Mouse (Mus musculus): ENCODE results near the gene Syt16. TPM values are rescaled to one million over a fixed set of nuclear protein-coding genes. Genes with fewer than 3 reads are reported as not detected.

Syt16 gene
- 0.01 TPM for polyA plus RNA-seq (2012; fragmentation: generic; extraction: Trizol)
- long read RNA-seq, experiment 1: 0 reads
- long read RNA-seq, experiment 2: 0 reads

GRCm38 (mm10) chr12:73997297-73998127, at the start of gene Syt16:
Gene Syt16, plus strand, starts transcription at chr12:73997661.
- no peak within 1 kb of the TSS for H3ac ChIP-seq (ENCODE audit: control insufficient read depth, insufficient read length, low read depth)
- H3K36me3 ChIP-seq (ENCODE audit: control insufficient read depth, insufficient read depth): no peaks in the 10 kb centered on the region
- no peaks in the 10 kb centered on the region for H3K79me3 ChIP-seq (ENCODE audit: low read depth)
- no peak within 1 kb of the TSS for H3K4me3 ChIP-seq (ENCODE audit: insufficient read depth, poor library complexity, severe bottlenecking)
- peaks cover 30% of the 10 kb centered on the region for H3K27me3 ChIP-seq (ENCODE audit: control insufficient read depth, insufficient read depth, insufficient read length)
- no peaks in the 10 kb centered on the region for H3K79me2 ChIP-seq (ENCODE audit: control insufficient read depth, insufficient read depth)
- TF ChIP-seq CEBPB (IDR thresholded peaks at IDR 0.05; ENCODE audit: low read depth): no peak
- no peak for TF ChIP-seq FOSL1 (IDR thresholded peaks at IDR 0.05; ENCODE audit: insufficient read depth, low read length, poor library complexity, severe bottlenecking)
- TF ChIP-seq USF1 (IDR thresholded peaks at IDR 0.05; ENCODE audit: low read depth): no peak
- TF ChIP-seq CTCF (IDR thresholded peaks at IDR 0.05; ENCODE audit: control insufficient read depth, insufficient read depth, insufficient read length): no peak
- no peak for TF ChIP-seq MYOG (IDR thresholded peaks at IDR 0.05; ENCODE audit: control insufficient read depth, extremely low read depth, insufficient read length)
- TF ChIP-seq MYOD1 (IDR thresholded peaks at IDR 0.05; ENCODE audit: control insufficient read depth, insufficient read length, low read depth): no peak
- no peak for TF ChIP-seq MAX (IDR thresholded peaks at IDR 0.05)

DNA sequence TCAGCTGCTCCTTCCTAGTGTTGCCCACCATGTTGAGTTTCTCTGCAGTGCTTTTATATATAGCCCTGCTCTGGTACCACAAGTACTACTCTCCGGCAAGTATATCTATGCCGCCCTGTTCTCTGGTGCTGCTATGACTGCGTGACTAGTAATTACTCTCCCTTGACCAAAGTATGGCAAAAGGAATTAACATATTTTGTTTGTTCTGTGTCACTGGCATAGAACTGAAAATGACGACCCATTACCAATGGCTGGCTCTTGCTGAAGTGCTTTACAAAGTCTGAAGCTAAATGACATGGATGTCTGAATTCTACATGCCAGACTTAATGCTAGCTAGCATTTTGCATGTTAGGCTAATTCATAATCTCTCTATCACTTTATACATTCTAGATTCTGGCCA, 49.0 kb upstream of the Syt16 start:
- Histone ChIP-seq H3K79me3 (ENCODE audit: low read depth) (no peaks in the 10 kb centered on the region), H3K4me3 (ENCODE audit: insufficient read depth, poor library complexity, severe bottlenecking) (no peak overlapping the region), H3ac (ENCODE audit: control insufficient read depth, insufficient read length, low read depth) (no peak overlapping the region), H3K79me2 (ENCODE audit: control insufficient read depth, insufficient read depth) (no peaks in the 10 kb centered on the region), H3K27me3 (ENCODE audit: control insufficient read depth, insufficient read depth, insufficient read length) (no peaks in the 10 kb centered on the region), H3K36me3 (ENCODE audit: control insufficient read depth, insufficient read depth) (peaks cover 39% of the 10 kb centered on the region)
- TF ChIP-seq CEBPB (IDR thresholded peaks at IDR 0.05; ENCODE audit: low read depth) (no peak), FOSL1 (IDR thresholded peaks at IDR 0.05; ENCODE audit: insufficient read depth, low read length, poor library complexity, severe bottlenecking) (no peak), CTCF (IDR thresholded peaks at IDR 0.05; ENCODE audit: control insufficient read depth, insufficient read depth, insufficient read length) (no peak), USF1 (IDR thresholded peaks at IDR 0.05; ENCODE audit: low read depth) (no peak), MYOG (IDR thresholded peaks at IDR 0.05; ENCODE audit: control insufficient read depth, extremely low read depth, insufficient read length) (no peak), MYOD1 (IDR thresholded peaks at IDR 0.05; ENCODE audit: control insufficient read depth, insufficient read length, low read depth) (no peak)

GRCm38 (mm10) chr12:73949318-73950058, 48.0 kb upstream of the Syt16 start:
- TF ChIP-seq MYOD1 (IDR thresholded peaks at IDR 0.05; ENCODE audit: control insufficient read depth, insufficient read length, low read depth) (no peak), USF1 (IDR thresholded peaks at IDR 0.05; ENCODE audit: low read depth) (no peak), MAX (IDR thresholded peaks at IDR 0.05) (no peak), FOSL1 (IDR thresholded peaks at IDR 0.05; ENCODE audit: insufficient read depth, low read length, poor library complexity, severe bottlenecking) (no peak), MYOG (IDR thresholded peaks at IDR 0.05; ENCODE audit: control insufficient read depth, extremely low read depth, insufficient read length) (no peak), CEBPB (IDR thresholded peaks at IDR 0.05; ENCODE audit: low read depth) (no peak), CTCF (IDR thresholded peaks at IDR 0.05; ENCODE audit: control insufficient read depth, insufficient read depth, insufficient read length) (no peak)
- Histone ChIP-seq H3K36me3 (ENCODE audit: control insufficient read depth, insufficient read depth) (peaks cover 30% of the 10 kb centered on the region), H3K27me3 (ENCODE audit: control insufficient read depth, insufficient read depth, insufficient read length) (no peaks in the 10 kb centered on the region), H3K79me2 (ENCODE audit: control insufficient read depth, insufficient read depth) (no peaks in the 10 kb centered on the region), H3K79me3 (ENCODE audit: low read depth) (no peaks in the 10 kb centered on the region), H3K4me3 (ENCODE audit: insufficient read depth, poor library complexity, severe bottlenecking) (no peak overlapping the region), H3ac (ENCODE audit: control insufficient read depth, insufficient read length, low read depth) (no peak overlapping the region)

DNA sequence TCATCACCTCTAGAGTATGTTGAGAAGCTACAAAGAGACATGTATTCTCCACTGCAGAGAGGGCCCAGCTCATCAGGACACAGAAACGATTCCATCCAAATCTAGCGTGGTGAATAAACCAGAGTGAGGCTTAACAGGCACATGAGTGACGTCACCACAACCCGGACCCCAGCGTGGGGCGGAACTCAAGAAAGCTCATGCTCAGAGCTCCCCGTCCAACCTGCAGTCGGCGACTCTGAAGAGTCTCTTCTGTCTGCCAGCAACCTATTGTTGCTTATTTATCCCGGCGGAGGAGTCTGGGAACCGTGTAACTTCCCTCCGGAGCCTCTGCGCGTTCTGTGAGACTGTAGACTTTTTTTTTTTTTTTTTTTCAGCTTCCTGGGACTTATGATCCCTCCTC, 44.6 kb upstream of the Syt16 start:
- no peak overlapping the region for H3ac ChIP-seq (ENCODE audit: control insufficient read depth, insufficient read length, low read depth)
- no peaks in the 10 kb centered on the region for H3K36me3 ChIP-seq (ENCODE audit: control insufficient read depth, insufficient read depth)
- H3K79me3 ChIP-seq (ENCODE audit: low read depth): no peaks in the 10 kb centered on the region
- no peak overlapping the region for H3K4me3 ChIP-seq (ENCODE audit: insufficient read depth, poor library complexity, severe bottlenecking)
- no peaks in the 10 kb centered on the region for H3K79me2 ChIP-seq (ENCODE audit: control insufficient read depth, insufficient read depth)
- no peak for TF ChIP-seq CTCF (IDR thresholded peaks at IDR 0.05; ENCODE audit: control insufficient read depth, insufficient read depth, insufficient read length)
- no peak for TF ChIP-seq USF1 (IDR thresholded peaks at IDR 0.05; ENCODE audit: low read depth)
- no peak for TF ChIP-seq CEBPB (IDR thresholded peaks at IDR 0.05; ENCODE audit: low read depth)
- TF ChIP-seq MYOD1 (IDR thresholded peaks at IDR 0.05; ENCODE audit: control insufficient read depth, insufficient read length, low read depth): no peak
- TF ChIP-seq MAX (IDR thresholded peaks at IDR 0.05): no peak
- no peak for TF ChIP-seq MYOG (IDR thresholded peaks at IDR 0.05; ENCODE audit: control insufficient read depth, extremely low read depth, insufficient read length)
- no peak for TF ChIP-seq FOSL1 (IDR thresholded peaks at IDR 0.05; ENCODE audit: insufficient read depth, low read length, poor library complexity, severe bottlenecking)
- no peaks in the 10 kb centered on the region for H3K27me3 ChIP-seq (ENCODE audit: control insufficient read depth, insufficient read depth, insufficient read length)

- no peak for TF ChIP-seq MAX (IDR thresholded peaks at IDR 0.05)
- TF ChIP-seq CEBPB (IDR thresholded peaks at IDR 0.05; ENCODE audit: low read depth): no peak
- no peak for TF ChIP-seq MYOG (IDR thresholded peaks at IDR 0.05; ENCODE audit: control insufficient read depth, extremely low read depth, insufficient read length)
- no peak for TF ChIP-seq FOSL1 (IDR thresholded peaks at IDR 0.05; ENCODE audit: insufficient read depth, low read length, poor library complexity, severe bottlenecking)
- no peak for TF ChIP-seq USF1 (IDR thresholded peaks at IDR 0.05; ENCODE audit: low read depth)
- no peak for TF ChIP-seq CTCF (IDR thresholded peaks at IDR 0.05; ENCODE audit: control insufficient read depth, insufficient read depth, insufficient read length)
- TF ChIP-seq MYOD1 (IDR thresholded peaks at IDR 0.05; ENCODE audit: control insufficient read depth, insufficient read length, low read depth): no peak
- Histone ChIP-seq H3K27me3 (ENCODE audit: control insufficient read depth, insufficient read depth, insufficient read length) (no peaks in the 10 kb centered on the region), H3K36me3 (ENCODE audit: control insufficient read depth, insufficient read depth) (no peaks in the 10 kb centered on the region), H3K79me3 (ENCODE audit: low read depth) (no peaks in the 10 kb centered on the region), H3K4me3 (ENCODE audit: insufficient read depth, poor library complexity, severe bottlenecking) (no peak overlapping the region), H3K79me2 (ENCODE audit: control insufficient read depth, insufficient read depth) (no peaks in the 10 kb centered on the region), H3ac (ENCODE audit: control insufficient read depth, insufficient read length, low read depth) (no peak overlapping the region)
Measured at GRCm38 (mm10) chr12:73953420-73954186, 43.9 kb upstream of the Syt16 start.
